Mouse (Mus musculus) embryonic facial prominence, embryonic 10.5 days (tissue): ENCODE data around the gene Wdr82. TPM values are rescaled to one million over a fixed set of nuclear protein-coding genes. Genes with fewer than 3 reads are reported as not detected.

Experiments
- DNase-seq: peaks from one replicate; pipeline ENCODE4 v3.0.0-alpha.2; 2017; ENCODE audit warnings: low spot score
- H3K27ac ChIP-seq: fragments of 300-500 bp; sonication (generic); replicated peaks from 2 replicates; pipeline ENCODE4 v1.5.1; 2016; ENCODE audit warnings: mild to moderate bottlenecking
- H3K27me3 ChIP-seq: fragments of 300-500 bp; sonication (generic); replicated peaks from 2 replicates; pipeline ENCODE4 v1.6.1; 2016; ENCODE audit warnings: low read depth, mild to moderate bottlenecking; ENCODE audit not compliant: poor library complexity, severe bottlenecking
- H3K36me3 ChIP-seq: fragments of 300-500 bp; sonication (generic); replicated peaks from 2 replicates; pipeline ENCODE4 v1.6.1; 2016; ENCODE audit warnings: mild to moderate bottlenecking, moderate library complexity
- H3K4me1 ChIP-seq: fragments of 300-500 bp; sonication (generic); 2 replicates; pipeline ENCODE4 v1.6.1; 2016
- H3K4me3 ChIP-seq: fragments of 300-500 bp; sonication (generic); 2 replicates; pipeline ENCODE4 v1.5.1; 2016; ENCODE audit warnings: mild to moderate bottlenecking, moderate library complexity
- H3K9me3 ChIP-seq: fragments of 300-500 bp; sonication (generic); 2 replicates; pipeline ENCODE4 v1.6.1; 2016; ENCODE audit warnings: mild to moderate bottlenecking
- WGBS: fragments of 180-500 bp; shearing (Covaris S2); methylation state at CpG from one replicate; pipeline ENCODE4 v1.1.7; 2016; 5-methylcytosine and 5-hydroxymethylcytosine counted together
- polyA plus RNA-seq: library from polyadenylated mRNA; unstranded; fragments of >200 nt; fragmentation: Nextera tagmentation; extraction: Ambion mirVana; gene quantifications from 2 replicates; pipeline ENCODE4 v1.2.1, GENCODE M21; 2016

The Wdr82 gene
- polyA plus RNA-seq, 1 experiment from 2014 or later: 28.8 TPM

DNA sequence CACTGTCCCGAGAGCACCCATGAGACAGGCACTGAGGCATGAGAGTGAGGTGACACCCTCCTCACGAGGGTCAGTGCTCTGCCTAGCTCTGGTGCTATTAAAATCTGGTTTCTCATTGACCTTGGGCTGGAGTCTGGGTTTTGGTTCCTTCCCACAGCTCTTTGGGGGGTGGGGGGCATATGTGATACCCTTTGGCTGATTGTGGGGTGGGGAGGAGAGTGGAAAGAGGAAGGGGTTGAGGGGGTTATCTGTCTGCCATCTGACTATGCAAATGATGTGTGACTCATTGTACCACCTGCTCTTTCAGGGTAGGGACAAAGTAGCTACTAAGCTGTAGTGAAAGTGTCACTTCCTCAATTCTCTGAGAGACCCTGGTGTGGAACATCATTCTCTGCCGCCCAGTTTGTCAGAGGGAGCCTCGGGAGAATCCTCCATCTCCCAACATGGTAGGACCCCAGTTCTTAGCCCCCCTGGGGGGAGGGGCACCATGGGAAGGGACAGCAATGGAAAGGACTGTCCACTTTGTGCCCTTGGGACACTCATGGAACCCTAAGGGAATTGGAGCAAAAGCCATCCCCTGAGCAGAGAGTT is 51.6 kb downstream of the Wdr82 start, which contains the start of gene Tlr9:
TSS of gene Tlr9 (plus strand) at position 338 of the 591 bp plus-strand sequence.
- Histone ChIP-seq H3K4me3 (no peak within 1 kb of the TSS), H3K27ac (no peak within 1 kb of the TSS), H3K36me3 (no peaks in the 10 kb centered on the region), H3K4me1 (peaks cover 16% of the 10 kb centered on the region), H3K27me3 (peaks cover 37% of the 10 kb centered on the region), H3K9me3 (no peaks in the 10 kb centered on the region)
- WGBS: 80% methylated on average over 4 of the region's 4 CpGs
- no peak for DNase-seq

DNA sequence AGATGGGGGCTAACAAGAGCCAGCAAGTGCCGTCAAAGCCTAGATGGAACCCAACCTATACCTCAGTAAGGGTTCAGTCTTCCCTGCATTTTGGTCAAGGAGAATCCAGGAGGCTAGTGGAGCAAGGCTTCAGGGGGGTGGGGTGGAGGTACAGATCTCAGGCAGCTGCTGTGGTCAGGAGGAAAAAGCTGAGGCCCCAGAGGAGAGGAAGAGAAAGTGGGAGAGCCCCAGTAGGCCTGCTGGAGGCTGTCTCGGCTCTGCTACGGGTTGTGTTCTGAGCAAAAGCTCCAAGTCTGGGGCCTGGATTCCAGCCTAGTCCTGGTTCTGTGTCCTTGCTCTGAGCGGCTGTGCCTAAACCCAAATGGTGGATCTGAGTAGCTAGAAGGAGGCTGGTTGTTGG is 52.3 kb downstream of the Wdr82 start:
- Histone ChIP-seq H3K27me3 (peaks cover 39% of the 10 kb centered on the region), H3K36me3 (no peaks in the 10 kb centered on the region)
- 91% methylated on average over 4 of the region's 4 CpGs for WGBS

DNA sequence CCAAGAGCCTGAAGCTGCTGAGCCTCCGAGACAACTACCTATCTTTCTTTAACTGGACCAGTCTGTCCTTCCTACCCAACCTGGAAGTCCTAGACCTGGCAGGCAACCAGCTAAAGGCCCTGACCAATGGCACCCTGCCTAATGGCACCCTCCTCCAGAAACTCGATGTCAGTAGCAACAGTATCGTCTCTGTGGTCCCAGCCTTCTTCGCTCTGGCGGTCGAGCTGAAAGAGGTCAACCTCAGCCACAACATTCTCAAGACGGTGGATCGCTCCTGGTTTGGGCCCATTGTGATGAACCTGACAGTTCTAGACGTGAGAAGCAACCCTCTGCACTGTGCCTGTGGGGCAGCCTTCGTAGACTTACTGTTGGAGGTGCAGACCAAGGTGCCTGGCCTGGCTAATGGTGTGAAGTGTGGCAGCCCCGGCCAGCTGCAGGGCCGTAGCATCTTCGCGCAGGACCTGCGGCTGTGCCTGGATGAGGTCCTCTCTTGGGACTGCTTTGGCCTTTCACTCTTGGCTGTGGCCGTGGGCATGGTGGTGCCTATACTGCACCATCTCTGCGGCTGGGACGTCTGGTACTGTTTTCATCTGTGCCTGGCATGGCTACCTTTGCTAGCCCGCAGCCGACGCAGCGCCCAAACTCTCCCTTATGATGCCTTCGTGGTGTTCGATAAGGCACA is 54.9 kb downstream of the Wdr82 start:
- Histone ChIP-seq H3K4me3 (peak overlapping the region; percentile 57), H3K27me3 (peaks cover 39% of the 10 kb centered on the region), H3K4me1 (peaks cover 20% of the 10 kb centered on the region), H3K27ac (peak overlapping the region; percentile 67), H3K9me3 (no peaks in the 10 kb centered on the region), H3K36me3 (no peaks in the 10 kb centered on the region)
- 61% methylated on average over 24 of the region's 24 CpGs for WGBS
- DNase-seq: no peak

More for the DNA sequence above, 52.3 kb downstream of the Wdr82 start:
- H3K27ac ChIP-seq: no peak overlapping the region
- no peak overlapping the region for H3K4me3 ChIP-seq
- peaks cover 16% of the 10 kb centered on the region for H3K4me1 ChIP-seq
- no peak for DNase-seq
- H3K9me3 ChIP-seq: no peaks in the 10 kb centered on the region

- no peaks in the 10 kb centered on the region for H3K36me3 ChIP-seq
- 6% methylated on average over 34 of the region's 34 CpGs for WGBS
- H3K27me3 ChIP-seq: peaks cover 39% of the 10 kb centered on the region
- peak overlapping the region; percentile 57 for H3K4me3 ChIP-seq
- H3K9me3 ChIP-seq: no peaks in the 10 kb centered on the region
- DNase-seq: peak; percentile 63
- H3K27ac ChIP-seq: peak overlapping the region; percentile 67
- peaks cover 20% of the 10 kb centered on the region for H3K4me1 ChIP-seq
These were observed 55.5 kb downstream of the Wdr82 start for GRCm38 (mm10) chr9:106226151-106226682.

DNA sequence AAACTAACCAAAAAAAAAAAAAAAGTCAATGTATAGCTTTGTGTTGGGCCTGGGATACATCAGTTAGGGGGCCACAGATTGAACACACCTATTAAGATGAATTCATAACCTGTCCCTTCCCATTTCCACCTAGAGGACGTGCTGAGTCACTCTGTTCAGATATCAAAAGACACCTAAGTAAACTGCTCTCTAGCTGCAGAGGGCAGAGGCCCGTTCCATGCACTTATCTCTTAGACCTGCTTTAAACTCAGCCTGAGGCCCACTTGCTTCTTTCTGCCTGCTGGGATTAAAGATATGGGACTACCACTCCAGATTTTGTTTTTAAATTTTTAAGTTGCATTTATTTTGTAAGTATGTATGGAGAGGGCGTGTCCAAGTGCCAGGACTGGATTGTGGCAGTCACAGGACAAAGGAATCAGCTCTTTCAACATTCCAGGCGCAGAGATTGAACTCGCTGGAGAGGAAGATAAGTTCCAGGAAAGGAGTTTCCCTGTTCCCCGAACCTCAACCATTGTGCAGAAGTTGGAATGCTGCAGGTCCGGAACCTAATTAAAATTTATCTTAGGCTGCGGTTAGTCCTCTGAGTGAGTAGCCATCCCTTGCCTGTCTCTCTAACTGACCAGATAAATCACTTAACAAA is 57.2 kb downstream of the Wdr82 start:
- Histone ChIP-seq H3K9me3 (no peaks in the 10 kb centered on the region), H3K4me1 (peaks cover 20% of the 10 kb centered on the region), H3K27ac (no peak overlapping the region), H3K4me3 (no peak overlapping the region), H3K27me3 (peaks cover 39% of the 10 kb centered on the region), H3K36me3 (peaks cover 12% of the 10 kb centered on the region)
- no peak for DNase-seq
- 76% methylated on average over 8 of the region's 8 CpGs for WGBS

GRCm38 (mm10) chr9:106230051-106230733 is 59.5 kb downstream of the Wdr82 start:
- Histone ChIP-seq H3K27ac (no peak overlapping the region; the same call in 1 of the 2 replicates), H3K4me3 (no peak overlapping the region), H3K9me3 (no peaks in the 10 kb centered on the region), H3K4me1 (peaks cover 20% of the 10 kb centered on the region), H3K27me3 (peaks cover 23% of the 10 kb centered on the region), H3K36me3 (peaks cover 34% of the 10 kb centered on the region)
- 79% methylated on average over 9 of the region's 9 CpGs for WGBS
- DNase-seq: no peak

DNA sequence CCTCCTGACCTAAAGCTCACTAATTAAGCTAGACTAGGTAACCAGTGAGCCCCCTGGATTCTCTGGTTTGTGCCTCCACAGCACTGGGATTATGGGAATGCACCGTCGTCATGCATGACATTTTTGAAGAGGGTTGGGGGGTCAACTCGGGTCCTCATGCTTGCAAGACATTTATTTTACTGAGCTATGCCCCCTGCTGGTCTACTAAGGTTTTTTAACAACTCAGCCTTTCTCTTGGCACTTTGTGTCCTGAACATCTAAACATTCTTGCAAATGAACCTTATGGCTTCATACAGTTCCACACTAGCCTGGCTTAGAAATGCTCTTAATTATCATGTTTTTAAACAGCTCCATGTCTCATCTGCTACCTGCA is 60.0 kb downstream of the Wdr82 start:
- H3K4me1 ChIP-seq: peaks cover 19% of the 10 kb centered on the region
- peaks cover 40% of the 10 kb centered on the region for H3K36me3 ChIP-seq
- no peak for DNase-seq
- no peak overlapping the region for H3K4me3 ChIP-seq
- H3K27me3 ChIP-seq: peaks cover 18% of the 10 kb centered on the region
- H3K9me3 ChIP-seq: no peaks in the 10 kb centered on the region
- no peak overlapping the region; the same call in 1 of the 2 replicates for H3K27ac ChIP-seq
- WGBS: 63% methylated on average over 3 of the region's 3 CpGs

DNA sequence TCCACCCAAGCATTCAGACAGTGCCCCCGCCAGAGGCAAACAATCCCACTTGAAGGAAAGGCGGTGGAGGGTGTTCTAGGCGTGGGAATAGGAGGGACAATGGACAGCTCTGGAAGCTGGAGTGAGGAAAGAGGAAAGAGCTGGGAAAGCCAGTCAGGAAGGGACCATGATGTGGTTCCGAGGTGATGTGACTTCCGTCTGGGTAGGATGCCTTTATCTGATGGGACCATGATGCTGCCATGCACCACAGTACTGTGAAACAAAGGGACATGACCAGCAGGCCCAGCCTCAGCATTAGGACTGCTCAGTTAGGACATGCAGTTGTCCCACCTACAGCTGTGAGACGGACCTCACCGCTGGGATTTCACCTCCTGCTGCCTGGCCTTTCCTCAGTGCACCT is 60.5 kb downstream of the Wdr82 start:
- Histone ChIP-seq H3K36me3 (peaks cover 45% of the 10 kb centered on the region), H3K4me1 (peaks cover 14% of the 10 kb centered on the region), H3K27ac (no peak overlapping the region), H3K9me3 (no peaks in the 10 kb centered on the region), H3K27me3 (peaks cover 13% of the 10 kb centered on the region), H3K4me3 (no peak overlapping the region)
- WGBS: 83% methylated on average over 7 of the region's 7 CpGs
- DNase-seq: no peak

- no peak for DNase-seq
- Histone ChIP-seq H3K27me3 (peaks cover 7% of the 10 kb centered on the region), H3K27ac (no peak overlapping the region), H3K36me3 (peaks cover 51% of the 10 kb centered on the region), H3K9me3 (no peaks in the 10 kb centered on the region), H3K4me1 (peaks cover 8% of the 10 kb centered on the region), H3K4me3 (no peak overlapping the region)
- 85% methylated on average over 4 of the region's 4 CpGs for WGBS
These were observed 61.1 kb downstream of the Wdr82 start for GRCm38 (mm10) chr9:106231816-106232215.

DNA sequence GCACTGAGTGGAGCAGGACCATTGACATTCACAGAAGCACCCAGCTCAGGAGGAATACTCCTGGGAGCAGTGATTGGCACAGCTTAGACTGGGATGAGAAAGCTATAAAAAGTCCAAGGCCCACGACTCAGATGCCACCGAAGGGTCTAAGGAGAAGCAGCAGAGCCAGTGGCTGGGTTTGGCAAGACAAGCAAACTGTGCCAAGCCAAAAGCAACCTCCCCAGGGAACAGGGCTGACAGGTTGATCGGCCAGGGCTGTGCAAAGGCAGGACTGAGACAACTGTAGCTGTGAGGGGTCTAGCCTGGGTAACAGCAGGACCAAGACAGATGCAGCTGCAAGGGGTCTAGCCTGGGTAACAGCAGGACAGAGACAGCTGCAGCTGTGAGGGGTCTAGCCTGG is 62.2 kb downstream of the Wdr82 start:
- H3K9me3 ChIP-seq: no peaks in the 10 kb centered on the region
- 0 out of 2 replicates have a peak, but pooled peaks cover 4% of the 10 kb centered on the region for H3K4me1 ChIP-seq
- 94% methylated on average over 3 of the region's 3 CpGs for WGBS
- no peak for DNase-seq
- no peak overlapping the region for H3K4me3 ChIP-seq
- H3K27me3 ChIP-seq: no peaks in the 10 kb centered on the region
- H3K36me3 ChIP-seq: peaks cover 62% of the 10 kb centered on the region
- H3K27ac ChIP-seq: no peak overlapping the region

DNA sequence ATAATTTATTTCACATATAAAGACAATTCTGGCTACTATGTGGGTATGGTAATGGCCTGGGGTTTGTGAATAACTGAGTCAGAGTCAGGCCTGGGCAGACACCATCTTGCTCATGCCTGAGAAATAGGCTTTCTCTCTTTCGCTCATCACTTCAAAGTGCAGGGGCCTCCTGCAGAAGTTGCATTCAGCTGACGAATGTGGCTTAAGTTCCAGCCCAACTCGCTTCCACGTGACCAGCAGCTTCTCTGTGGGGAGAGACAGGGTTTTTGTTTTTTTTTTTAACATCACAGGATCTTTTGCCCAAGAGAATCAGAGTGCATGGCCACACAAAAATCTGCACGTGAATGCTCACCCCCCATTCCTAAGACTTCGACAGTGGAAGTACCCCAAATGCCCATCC is 63.2 kb downstream of the Wdr82 start:
- H3K27ac ChIP-seq: no peak overlapping the region
- WGBS: 89% methylated on average over 6 of the region's 6 CpGs
- DNase-seq: no peak
- no peaks in the 10 kb centered on the region for H3K9me3 ChIP-seq
- H3K4me1 ChIP-seq: 0 out of 2 replicates have a peak, but pooled peaks cover 4% of the 10 kb centered on the region
- H3K4me3 ChIP-seq: no peak overlapping the region
- no peaks in the 10 kb centered on the region for H3K27me3 ChIP-seq
- peaks cover 72% of the 10 kb centered on the region for H3K36me3 ChIP-seq

GRCm38 (mm10) chr9:106235194-106235830 is 64.6 kb downstream of the Wdr82 start:
- no peaks in the 10 kb centered on the region for H3K27me3 ChIP-seq
- DNase-seq: no peak
- peaks cover 86% of the 10 kb centered on the region for H3K36me3 ChIP-seq

More at GRCm38 (mm10) chr9:106235194-106235830, 64.6 kb downstream of the Wdr82 start:
- H3K4me1 ChIP-seq: 0 out of 2 replicates have a peak, but pooled peaks cover under 1% of the 10 kb centered on the region
- no peak overlapping the region for H3K4me3 ChIP-seq
- WGBS: 93% methylated on average over 23 of the region's 23 CpGs
- no peak overlapping the region for H3K27ac ChIP-seq
- H3K9me3 ChIP-seq: no peaks in the 10 kb centered on the region
